Mouse (Mus musculus) right cerebral cortex, postnatal 36 days (tissue): ENCODE measurements around the gene Pi4kb.

Source experiments
- DNase-seq, 2 experiments: peaks; one replicate each; pipeline ENCODE4 v3.0.0; 2022; ENCODE audit warnings: low spot score in 2 of 2, mixed read lengths in 1 of 2

The Pi4kb gene

DNA sequence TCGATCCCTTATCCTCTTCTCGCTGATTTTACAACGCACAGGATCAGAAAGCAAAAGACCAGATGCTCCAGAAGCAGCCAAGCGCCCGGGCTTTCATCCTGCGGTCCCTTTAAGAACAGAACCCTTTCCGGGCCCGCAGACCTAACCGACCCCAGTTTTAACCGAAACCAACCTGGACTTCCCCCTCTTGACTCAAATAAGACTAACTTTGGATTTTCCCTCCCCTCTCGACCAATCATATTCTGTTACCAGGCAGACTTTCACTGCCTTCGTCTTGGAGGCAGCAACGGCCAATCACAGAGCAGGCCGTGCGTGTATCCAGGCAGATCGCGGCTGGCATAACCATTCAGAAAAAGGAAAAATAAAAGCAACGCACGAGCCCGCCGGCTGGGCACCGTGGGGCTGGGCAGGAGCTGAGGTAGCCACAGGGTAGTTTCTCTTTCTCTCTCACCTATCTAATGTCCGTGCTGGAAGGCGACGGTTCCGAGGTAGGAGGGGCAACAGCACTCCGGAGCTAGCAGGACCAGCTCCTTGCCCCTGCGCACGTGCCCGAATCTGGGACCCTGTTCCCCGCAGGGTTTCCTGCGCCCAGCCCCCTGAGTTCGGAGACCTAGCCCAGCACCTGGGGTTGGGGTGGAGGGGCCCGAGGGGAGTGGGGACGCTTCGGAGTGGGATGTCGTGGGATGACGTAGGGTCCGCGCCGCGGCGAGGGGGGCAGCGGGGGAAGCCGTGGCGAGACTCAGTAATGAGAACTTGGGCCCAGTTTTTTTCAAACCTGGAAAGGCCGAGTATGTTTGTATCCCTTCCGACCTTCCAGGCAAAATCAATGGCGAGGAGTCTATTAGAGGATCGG lies 20.5 kb upstream of the Pi4kb start, which contains the start of gene Rfx5:
Gene Rfx5, plus strand, starts transcription at position 312 of the 853 bp plus-strand sequence.
- peak; percentile 94 to 95 for DNase-seq

DNA sequence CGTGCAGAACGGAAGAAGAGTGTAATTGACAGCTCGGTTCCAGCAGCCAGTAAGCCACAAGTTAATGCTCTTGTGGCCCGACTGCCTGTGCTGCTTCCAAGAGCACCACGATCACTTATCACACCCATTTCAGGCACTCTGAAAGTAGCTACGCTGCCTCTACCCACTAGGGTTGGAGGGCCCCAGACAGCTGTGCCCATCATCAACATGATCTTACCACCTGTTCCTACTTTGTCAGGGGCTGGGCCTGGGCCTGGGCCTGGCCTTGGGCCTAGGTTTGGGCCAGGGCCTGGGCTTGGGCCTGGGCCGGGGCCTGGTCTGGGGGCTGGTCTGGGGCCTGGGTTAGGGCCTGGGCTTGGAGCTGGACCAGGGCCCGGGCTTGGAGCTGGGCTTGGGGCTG lies 16.2 kb upstream of the Pi4kb start:
- no peak for DNase-seq

DNA sequence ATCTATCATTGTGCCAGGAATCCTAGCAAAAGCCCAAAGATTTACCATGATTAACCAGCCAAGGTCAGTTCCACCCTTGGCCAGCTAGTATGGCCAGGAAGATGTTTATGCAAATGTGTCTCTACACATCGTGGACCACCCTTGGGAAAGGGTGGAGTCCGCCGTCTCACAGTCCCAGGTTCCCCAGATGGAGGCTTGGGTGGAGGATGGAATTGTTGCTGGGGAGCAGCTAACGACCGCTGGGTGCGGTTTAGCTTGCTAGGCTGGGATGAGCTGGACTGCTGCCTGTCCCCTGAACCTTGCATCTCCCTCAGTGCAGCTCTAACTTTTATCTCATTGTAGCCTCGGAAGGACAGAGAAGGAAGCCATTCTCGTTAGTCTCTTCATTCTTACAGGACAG lies 14.7 kb upstream of the Pi4kb start:
- no peak for DNase-seq

DNA sequence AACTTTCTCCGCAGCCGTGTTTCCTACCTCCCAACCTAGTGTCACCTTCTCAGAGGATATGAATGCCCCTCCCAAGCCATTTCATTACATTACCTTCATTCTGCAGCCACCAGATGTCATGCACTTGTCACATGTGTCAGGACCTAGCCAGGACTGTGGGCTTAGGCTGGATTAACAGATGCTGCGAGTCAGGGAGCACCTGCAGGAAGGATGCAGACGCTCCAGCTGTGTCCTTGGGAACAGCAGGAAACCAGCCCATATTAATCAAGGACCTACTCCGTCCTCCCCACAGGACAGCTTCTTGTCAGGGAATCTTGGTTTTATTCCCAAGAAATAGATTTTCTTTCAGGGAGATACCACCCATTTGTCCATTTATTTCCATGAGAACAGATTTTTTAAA lies 14.2 kb upstream of the Pi4kb start:
- no peak for DNase-seq

DNA sequence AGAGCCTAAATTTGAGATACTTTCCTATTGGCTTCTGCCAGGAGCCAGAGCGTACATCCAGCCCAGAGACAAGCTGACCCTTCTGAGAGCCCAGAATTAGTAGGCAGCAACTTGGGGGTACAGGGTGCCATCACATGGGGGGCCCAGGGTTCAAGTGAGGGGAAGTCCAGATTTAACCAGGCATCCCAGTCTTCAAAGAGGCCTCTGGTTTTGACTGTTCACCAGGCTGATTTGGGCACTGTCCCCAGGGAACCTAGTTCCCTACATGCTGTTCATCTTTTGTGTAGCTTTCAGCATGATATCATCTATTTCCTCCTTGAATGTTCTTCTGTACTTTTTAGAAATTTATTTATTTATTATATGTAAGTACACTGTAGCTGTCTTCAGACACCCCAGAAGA lies 9.5 kb upstream of the Pi4kb start:
- DNase-seq, result no peak

DNA sequence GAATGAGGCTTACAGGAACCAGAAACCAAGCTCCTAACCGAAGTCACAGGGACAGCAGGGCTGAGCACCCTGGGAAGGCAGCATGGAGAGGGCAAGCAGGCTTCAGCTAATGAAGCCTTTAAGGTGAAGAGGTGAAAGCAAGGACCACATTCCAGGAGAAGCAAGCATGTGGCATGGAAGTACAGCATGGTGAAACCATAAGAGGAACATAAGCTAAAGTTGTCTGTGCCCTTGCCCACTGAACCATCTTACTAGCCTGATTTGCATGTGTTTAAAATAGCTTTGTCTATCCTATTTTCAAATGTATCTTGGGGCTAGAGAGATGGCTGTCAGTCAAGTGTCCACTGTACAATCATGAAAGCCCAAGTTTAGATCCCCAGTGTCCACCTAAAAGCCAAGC lies 8.7 kb upstream of the Pi4kb start:
- no peak for DNase-seq

DNA sequence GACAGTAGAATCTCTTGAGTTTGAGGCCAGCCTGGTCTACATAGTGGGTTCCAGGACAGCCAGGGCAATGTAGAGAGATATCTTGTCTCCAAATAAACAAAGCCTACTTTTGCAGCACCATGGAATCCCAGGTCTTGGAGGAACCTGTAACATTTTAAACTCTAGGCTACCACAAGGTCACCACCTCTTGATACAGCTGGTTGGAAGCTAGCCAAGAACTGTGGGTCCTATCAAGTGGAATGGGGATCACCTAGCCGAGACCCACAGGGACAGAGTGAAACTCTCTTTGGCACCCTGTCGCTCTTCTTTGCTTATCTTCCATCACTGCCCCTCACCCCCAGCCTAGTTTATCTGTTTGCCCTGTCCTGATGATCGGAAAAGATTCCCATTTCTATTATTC lies 2.0 kb upstream of the Pi4kb start:
- no peak for DNase-seq

DNA sequence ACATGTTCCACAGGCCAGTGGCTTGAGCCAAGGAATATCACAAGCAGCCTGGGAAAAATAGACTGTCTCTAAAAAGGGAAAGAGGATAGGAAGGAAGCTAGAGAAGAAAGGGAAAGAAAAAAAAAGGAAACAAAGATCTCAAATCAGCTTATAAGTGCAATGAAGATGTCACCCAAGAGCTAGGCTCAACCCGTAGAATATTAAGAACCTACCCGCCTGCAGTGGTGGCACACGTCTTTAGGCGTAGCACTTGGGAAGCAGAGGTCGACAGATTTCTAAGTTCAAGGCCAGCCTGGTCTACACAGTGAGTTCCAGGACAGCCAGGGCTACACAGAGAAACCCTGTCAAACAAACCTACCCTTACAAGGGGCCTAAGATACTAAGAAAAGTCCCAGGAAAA lies 911 bp upstream of the Pi4kb start:
- DNase-seq, result no peak

DNA sequence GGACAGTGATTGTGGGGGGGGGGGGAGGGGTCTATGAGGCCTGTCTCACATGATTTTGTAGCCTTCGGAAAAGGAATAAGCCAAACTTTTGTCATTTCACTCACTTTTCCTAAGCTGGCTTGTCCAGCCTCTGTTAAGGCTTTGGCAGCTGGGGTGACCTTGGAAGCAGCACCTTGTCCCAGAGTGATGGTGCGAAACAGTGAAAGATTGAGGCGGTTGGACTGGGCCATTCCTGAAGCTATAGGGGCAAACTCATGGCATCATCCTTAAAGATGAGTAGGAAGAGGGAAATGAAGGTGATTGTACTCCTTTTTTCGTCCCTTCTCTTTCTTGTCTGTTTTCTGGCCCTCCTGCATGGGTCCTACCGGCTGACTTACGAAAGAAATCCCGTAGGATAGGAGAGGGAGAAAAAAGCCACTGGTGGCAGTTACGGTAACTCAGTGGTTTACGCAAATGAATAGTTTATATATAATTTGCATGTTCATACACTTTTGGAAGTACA lies 454 bp upstream of the Pi4kb start:
- no peak for DNase-seq

DNA sequence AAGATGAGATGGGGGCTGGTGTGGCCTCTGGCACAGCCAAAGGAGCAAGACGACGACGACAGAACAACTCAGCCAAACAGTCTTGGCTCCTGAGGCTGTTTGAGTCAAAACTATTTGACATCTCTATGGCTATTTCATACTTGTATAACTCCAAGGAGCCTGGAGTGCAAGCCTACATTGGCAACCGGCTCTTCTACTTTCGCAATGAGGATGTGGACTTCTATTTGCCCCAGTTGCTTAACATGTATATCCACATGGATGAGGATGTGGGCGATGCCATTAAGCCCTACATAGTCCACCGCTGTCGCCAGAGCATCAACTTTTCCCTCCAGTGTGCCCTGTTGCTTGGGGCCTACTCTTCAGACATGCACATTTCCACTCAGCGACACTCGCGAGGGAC lies 9.8 kb downstream of the Pi4kb start:
- DNase-seq, result no peak

DNA sequence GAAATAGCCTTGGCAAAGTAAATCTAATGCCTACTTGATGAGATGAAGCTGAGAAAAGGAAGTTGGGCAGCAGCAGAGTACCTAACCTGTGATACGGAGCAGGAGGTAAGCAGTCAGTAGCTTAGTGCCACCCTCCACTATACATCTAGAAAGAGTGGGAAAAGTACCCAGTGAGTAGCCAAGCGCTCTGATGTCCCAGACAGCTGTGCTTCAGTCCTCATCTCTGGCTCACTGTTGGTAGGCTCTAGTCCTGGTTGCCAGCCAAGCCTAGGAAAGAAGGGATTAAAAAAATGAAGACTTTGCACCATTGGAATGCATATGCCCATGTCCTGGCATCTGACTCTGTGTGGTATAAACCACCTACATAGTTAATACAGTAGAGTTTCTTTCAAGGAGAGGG lies 11.0 kb downstream of the Pi4kb start:
- DNase-seq, result no peak

DNA sequence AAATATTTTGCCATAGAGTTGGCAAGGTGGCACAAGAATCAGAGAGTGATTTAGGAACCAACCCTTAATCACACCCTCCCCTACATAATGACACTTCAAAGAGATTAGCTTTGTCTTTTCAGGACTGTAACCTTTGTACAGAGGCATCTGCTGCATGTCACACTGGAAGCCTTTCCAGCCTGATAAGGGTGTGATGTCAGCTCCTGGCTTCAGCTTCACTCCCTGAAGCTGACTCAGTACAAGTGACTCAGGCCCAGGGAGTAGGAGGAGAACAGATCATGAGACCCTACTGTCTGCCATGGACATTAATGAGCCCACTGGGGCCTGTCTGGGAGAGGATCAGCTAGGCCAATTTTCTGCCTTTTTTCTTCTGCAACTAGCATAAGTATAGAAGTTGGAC lies 13.0 kb downstream of the Pi4kb start:
- no peak for DNase-seq

DNA sequence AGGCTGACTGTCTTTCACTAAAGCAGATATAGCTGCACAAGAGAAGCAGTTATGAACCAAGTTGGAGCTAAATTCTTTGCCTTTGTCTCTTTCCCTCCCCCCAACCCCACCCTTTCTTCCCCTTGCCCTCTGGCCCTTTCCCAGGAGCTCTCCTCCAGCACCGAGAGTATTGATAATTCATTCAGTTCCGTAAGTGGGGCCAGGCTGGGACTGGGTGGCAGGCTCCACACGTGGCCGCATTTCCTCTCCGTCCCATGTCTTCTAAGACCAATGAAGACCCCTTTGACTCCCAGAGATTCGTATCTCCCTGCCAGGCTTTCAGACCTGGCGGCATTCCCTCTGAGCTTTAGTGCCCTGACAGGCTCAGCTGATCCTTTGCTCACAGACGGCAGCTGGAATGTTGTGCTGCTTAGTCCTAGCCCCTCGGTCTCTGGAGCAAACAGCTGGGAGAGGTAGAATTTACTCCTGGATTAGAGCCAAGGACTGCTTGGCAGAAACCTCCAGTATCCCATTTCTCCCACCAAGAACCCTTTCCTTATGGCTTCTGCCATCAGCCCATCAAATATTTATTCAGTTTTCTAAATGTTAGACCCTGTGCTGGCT lies 14.7 kb downstream of the Pi4kb start:
- no peak for DNase-seq

DNA sequence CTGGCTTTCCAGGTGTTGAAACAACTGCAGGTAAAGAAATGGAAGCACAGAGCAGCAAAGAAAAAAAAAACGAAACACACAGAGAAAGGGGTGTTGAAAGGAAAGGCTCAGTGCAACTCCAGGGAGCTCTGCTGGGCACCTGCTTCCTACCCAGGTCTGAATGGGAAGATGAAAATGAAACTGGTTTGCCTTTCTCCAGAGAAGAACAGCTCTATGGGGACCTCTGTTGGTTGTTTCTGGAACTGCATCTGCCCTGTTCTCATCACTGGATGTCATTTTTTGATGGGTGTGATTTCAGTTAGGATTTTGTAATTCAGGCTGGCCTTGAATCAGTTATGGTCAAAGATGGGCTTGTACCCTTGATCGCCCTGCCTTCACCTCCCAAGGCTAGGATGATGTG lies 22.4 kb downstream of the Pi4kb start:
- DNase-seq, result peak in 1 of 2 experiments; percentile 50

DNA sequence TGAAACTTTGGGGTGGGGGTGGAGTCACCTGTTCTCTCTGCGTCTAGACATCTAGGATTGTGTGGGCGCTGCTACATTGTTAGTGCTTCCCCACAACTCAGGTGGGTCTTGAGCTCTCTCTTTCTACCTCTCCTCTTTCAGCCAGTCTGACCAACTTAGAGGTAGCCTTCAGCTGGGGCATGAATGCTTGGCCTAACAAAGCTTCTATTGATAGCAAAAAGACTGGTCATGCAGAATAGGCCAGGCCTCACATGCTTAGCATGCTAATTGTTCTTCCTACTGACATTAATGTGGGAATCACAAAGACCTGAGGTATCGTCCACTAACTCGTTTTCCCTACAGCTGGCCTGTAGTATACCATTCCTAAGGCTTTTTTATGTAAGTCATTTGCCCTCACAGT lies 28.0 kb downstream of the Pi4kb start:
- DNase-seq, result no peak

DNA sequence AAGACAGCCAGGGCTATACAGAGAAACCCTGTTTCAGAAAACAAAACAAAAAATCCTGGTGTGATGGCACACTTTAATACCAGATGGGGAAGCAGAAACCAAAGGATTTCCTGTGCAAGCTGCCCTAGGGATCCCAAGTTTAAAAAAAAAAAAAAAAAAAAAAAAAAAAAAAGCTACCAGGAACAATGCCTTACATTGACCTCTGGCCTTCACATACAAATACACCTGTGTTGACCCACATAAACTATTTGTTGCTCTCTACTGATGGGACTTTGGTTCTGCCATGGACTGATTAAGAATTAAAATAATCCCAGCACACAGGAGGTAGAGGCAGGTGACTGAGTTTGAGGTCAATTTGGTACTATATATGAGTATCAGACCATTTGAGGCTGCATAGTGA lies 28.7 kb downstream of the Pi4kb start:
- no peak for DNase-seq

DNA sequence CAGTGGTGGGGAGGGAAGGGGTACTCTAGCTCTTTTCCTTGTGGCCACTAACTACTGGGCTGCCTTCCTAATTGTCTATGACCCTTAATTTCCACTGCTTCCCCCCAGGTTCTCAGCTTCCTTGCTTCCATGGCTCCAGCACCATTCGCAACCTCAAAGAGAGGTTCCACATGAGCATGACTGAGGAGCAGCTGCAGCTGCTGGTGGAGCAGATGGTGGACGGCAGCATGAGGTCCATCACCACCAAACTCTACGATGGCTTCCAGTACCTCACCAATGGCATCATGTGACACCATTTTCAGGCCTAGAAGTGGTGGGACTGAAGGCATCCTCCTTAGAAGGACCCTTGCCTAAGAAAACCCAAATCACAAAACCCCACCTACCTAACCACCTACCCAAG lies 31.1 kb downstream of the Pi4kb start:
- no peak for DNase-seq

DNA sequence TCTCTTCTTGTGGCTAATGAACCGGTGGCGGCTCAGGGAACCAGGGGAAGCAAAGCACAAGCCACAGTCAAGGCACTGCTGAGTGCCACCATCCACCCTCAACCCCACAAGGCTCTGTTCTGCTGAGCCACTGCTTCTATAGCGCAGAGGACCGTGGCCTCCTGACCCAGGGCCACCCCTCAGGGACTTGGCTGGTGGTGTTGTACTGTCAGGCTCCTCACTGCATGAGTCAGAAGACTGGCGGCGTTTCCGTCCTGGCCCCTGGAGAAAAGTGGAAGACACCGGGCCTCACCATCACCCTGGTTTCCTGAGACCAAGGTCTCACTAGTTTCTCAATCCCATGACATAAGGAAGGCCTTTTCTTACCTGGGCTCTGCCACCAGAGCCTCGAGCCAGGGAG lies 33.2 kb downstream of the Pi4kb start:
- no peak for DNase-seq

DNA sequence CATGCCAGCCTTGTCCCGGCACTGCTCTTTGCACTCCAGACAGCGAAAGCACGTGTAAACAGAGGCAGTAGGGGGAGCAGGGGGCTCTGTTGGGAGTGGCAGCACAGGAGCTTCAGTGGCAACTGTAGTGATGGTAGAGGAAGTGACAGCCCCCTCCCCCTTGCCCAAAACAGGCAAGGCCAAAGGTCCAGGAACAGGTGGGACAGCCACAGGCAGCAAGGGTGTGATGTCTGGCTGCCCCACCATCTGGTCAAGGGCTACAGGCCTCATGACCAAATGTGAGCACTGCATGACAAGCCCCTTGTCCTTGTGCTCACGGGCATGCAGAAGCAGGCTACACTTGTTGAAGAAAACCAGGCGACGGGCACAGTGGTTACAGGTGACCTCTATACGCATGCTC lies 35.9 kb downstream of the Pi4kb start:
- DNase-seq, result no peak

DNA sequence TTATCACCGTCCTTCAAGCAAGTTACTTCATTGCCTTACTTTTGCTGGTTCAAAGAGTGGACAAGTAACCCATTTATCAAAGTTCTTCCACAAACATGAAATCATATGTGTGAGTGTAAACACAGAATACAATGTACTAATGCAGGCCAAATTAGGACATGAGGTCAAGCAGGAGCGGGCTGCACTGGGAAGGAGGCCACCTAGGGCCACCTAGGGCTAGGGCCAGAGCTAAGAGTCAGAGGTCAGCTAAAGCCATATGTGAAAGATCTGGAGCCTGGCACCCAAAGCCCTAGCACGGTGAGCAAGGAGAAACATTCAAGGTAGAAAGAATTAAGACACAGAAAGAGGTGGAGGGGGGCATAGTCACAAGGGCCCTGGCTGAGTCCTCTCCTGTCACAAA lies 38.5 kb downstream of the Pi4kb start:
- DNase-seq, result no peak

DNA sequence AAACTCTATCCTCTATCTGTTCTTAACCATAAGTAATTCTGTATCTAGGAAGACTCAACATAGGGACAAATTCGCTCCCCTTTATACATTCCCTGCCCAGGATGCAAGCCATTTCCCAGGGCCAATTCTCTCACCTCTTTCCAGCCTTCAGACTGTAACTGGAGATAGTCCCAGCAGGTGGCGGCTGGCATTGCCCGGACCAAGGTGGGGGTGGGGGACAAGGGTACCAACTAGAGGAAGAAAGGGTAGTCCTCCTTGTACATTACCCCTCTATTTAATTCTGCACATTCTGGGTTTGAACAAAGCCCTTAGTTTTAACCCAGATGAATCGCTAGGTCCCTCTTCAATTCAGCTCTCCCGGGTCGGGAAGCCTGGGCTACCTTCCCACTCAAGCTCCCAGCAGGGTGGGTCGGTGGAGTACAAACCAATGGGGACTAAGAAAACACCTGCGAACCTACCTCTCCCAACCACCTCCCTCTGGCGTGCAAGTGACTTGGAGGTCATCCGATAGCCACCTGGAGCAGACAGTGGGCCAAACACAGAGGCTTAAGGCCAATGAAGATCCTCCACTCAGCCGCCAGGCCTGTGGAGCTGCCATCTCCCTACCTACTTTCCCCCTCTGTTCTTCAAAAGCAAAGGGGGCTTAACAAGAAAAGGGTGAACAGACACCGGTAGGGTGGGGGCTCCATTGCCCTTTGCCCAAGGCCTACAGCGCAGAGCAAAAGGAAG lies 39.3 kb downstream of the Pi4kb start:
- DNase-seq, result no peak

DNA sequence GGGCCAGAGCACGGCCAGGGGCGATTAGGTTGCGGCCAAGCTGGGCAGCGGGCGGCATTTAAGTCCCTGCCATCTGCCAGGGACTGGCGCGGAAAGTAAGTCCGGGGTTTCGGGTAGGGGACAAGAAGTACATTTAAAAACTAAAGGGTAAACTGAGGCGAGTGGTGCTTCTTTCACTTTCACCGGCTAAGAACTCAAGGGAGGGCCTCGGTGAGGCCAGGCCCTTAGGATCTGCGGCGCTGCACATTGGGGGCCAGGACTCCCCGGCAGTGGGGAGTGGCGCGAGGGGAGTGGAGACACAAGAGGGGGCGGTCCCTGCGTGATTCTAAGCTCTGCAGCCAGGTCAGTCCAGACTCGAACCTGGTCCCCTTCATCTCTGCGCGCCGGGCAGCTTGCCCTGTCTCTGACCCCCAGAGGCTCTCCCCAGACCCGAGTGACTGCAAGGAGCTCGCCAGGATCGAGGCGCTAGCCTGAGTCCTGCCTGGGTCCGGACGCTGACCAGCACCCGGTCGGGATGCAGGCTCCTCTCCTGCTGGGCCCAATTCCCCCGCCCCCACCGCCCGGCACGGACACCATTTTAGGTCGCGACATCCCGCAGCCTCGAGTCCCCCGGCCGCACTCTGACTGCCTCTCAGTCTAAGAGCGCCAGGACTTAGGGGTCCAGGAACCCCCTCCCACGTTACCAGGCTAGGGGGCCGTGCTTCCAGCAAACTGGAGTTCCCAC lies 40.1 kb downstream of the Pi4kb start:
- no peak for DNase-seq
